Mouse (Mus musculus) right cerebral cortex, postnatal 36 days (tissue): ENCODE results near the gene Senp3.
"Not testable (repeated sequence)": the region's sequence is repeated elsewhere in the genome, so short reads cannot be mapped to it uniquely, and the experiment has no call there.

ENCODE experiments used
- DNase-seq, 2 experiments: peaks; one replicate each; pipeline ENCODE4 v3.0.0; 2022; ENCODE audit warnings: low spot score in 2 of 2, mixed read lengths in 1 of 2

Senp3 gene

DNA sequence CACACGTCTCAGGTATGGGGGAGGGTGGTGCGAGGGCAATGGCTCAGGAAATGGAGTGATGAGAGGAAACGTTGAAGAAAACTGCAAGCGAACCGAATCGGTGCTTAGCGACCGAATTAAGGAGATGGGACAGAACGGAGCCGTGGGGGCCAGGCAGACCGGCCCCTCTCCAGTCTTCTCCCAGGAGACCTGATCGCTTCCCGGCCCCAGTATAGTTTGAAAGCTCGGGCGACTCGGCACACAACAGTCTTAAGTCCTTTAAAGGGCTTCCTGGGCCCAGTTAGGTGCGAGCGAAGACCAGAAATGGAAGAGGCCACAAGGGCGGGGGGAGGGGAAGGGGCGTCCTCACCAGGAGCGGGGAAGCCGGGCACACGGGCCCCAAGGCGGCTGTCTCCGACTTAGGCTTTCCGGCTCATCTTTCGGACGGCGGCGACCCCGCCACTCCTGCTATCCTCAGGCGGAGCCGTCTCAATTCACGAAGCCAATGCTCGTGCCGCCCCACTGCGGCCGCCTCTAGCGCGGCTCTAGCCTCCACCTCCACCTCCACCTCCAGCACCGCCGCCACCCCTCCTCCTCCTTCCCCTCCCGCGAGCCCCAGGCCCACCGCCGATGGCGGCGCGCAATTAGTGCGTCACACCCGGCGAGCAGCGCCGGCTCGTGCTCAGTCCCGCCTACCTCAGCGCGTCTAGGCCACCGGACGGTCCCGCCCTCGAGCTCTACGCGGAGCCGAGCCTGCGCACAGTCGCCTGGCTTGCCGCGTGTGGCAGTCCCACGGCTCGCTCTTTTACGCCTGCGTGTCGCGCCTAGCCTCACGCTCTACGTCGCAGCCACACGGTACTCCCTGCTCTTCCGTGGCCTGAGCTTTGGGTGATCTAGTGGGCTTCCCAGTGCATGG, at the start of gene Senp3:
Senp3 (minus strand) TSS at position 771 of the 895 bp plus-strand sequence.
- peak; percentile 96 to 98 for DNase-seq

DNA sequence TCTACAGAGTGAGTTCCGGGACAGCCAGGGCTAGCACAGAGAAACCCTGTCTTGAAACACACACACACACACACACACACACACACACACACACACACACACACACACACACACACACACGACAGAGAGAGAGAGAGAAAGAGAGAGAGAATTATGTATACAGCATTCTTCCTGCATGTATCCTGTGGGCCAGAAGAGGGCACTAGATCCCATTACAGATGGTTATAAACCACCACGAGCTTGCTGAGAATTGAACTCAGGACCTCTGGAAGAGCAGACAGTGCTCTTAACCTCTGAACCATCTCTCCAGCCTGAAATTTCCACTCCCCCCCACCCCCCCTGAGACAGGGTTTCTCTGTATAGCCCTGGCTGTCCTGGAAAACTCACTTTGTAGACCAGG, 49.5 kb upstream of the Senp3 start:
- not testable (repeated sequence) for DNase-seq

DNA sequence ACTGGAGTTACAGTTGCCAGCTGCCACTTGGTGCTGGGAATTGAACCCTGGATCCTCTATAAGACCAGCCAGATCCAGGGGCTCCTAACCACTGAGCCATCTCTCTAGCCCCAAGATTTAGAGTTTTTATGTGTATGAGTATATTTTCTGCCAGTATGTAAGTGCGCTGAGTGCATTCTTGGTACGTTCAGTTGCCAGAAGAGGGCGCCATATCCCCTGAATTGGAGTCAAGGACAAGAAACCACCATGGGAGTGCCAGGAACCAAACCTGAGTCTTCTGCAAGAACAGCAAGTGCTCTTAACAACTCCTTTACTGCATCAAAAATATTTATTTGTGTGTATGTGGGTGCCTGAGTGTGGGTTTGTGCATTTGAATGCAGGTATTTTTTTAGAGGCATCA, 47.2 kb upstream of the Senp3 start:
- DNase-seq = no peak

DNA sequence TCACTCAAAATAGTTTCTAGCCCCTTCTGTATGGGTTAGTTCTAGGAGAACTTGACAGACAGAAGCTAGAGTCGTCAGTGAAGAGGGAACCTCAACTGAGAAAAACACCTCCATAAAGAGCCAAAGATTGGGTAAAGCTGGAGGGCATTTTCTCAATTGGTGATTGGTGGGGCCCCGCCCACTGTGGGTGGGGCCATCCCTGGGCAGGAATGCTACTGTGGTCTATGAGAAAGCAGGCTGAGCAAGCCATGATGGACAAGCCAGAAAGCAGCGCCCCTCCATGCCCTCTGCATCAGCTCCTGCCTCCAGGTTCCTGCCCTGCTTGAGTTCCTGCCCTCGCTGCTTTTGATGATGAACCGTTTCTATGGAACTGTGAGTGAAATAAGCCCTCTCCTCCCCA, 44.1 kb upstream of the Senp3 start:
- DNase-seq = no peak

DNA sequence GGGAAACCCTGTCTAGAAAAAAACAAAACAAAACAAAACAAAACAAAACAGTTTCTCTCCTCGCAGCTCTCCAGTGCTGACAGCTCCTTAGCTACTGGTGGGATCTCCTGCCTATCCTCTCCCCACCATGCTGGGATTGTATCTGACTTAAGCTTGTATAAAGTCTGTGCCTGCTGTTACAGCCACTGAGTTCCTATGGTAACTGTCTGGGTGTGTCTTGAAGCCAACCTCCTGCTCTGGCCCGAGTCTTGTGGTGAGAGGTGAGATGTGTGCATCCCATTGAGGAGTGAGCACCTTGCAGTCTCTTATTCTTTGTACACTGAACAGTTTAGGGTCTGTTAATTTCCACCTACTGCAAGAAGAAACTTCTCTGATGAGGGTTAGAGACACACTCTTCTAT, 41.2 kb upstream of the Senp3 start:
- DNase-seq = no peak

DNA sequence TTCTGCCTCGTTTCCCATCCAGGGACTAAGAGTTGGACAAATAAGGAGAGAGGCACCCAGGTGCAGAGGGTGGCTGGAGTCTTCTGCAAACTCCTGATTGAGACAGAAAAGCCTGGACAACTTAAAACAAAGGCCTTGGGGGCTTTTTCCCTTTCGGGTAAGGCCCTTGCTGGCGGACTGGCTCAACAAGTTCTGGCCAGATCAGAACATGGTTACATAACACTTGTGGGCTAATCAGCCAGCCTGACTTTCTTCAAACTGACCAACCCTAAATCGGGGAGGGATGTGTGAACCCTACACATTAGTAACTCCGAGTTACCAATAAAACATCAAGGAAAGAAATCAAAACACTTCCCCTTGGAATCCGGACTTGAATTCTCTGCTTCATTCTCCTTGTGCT, 39.0 kb upstream of the Senp3 start:
- DNase-seq = no peak

GRCm38 (mm10) chr11:69719423-69719822, 37.5 kb upstream of the Senp3 start:
- no peak for DNase-seq

- DNase-seq = no peak
These were observed 36.8 kb upstream of the Senp3 start for GRCm38 (mm10) chr11:69718661-69719060.

- DNase-seq = no peak
These were observed 35.1 kb upstream of the Senp3 start for GRCm38 (mm10) chr11:69716953-69717352.

- DNase-seq = no peak
These were observed 34.0 kb upstream of the Senp3 start for GRCm38 (mm10) chr11:69715929-69716328.

DNA sequence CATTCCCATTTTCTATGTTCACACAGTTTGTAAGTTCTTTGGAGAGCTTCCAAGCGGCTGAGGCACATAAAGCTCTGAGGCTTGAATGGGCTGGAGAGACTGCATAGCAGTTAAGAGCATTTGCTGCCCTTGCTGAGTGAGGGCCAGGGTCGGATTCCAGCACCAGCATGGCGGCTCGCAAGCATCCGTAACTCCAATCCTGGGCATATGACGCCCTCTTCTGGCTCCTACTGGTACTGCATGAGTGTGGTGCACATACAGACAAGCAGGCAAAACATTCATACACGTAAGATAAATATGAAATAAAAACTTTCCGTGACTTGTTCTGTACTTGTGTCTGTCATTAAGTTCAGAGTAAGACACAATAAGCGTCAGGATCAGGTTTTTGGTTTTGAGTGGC, 33.6 kb upstream of the Senp3 start:
- DNase-seq = no peak

DNA sequence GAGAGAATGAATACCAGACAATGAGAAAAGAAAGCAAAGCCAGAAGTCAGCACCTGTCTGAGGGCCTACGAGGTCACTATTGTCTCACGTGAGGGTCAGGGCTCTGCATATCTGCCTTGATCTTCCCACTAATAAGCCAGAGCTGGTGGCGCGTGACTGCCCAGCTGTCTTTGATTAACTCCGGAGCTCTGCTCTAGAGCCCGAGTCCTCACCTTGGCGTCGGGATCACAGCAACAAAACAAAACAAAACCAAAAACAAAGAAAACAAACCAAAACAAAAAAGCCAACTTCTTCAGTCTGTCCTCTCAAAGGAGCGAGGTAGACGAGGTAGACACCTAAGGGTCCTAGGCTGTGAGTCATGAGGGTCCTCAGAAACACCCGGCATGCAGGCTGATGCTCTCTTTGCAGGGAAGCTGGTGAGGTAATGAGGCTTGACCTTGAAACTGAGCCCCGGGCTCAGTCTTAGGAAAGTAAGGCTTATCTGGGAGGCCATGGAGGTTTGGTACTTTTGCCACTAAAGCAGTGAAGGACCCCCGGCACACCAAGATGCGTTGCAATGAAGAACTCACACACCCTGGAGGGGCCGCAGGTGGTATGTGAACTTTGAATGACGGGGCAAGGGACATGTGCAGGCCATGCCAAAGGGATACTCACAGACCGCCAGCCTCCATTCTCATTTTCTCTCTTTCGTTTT, 32.9 kb upstream of the Senp3 start:
- no peak for DNase-seq

DNA sequence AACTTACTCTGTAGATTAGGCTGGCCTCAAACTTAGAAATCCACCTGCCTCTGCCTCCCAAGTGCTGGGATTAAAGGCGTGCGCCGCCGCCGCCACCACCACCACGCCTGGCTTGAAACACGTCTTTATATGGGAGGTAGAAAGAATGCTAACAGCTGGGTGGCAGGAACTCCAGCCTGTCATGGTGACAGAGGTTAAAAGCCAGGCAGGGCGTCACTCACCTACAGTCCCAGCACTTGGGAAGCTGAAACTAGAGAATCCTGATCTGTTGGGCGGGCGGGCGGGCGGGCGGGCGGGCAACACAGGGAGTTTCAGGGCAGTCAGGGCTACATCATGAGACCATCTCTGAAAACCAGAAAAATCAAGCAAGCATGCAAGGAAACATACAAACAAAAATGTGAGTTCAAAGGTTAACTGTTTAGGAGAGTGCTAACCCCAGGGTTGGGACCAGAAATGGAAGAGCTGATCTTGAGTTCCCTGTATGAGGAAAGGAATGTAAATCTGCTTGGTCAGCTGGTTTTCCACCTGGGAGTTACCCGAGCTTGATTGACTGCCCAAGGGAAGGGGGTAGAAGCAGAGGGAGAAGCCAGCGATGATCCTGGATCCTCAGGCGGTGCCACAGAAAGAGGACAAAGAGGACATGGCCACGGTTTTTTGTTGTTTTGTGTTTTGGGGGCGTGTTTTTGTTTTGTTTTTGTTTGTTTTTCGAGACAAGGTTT, 31.2 kb upstream of the Senp3 start:
- DNase-seq = no peak

- DNase-seq = no peak
These were observed 29.2 kb upstream of the Senp3 start for GRCm38 (mm10) chr11:69711082-69711481.

- DNase-seq = no peak
These were observed 28.6 kb upstream of the Senp3 start for GRCm38 (mm10) chr11:69710470-69710869.

GRCm38 (mm10) chr11:69709554-69710446, 27.9 kb upstream of the Senp3 start:
- DNase-seq = no peak

DNA sequence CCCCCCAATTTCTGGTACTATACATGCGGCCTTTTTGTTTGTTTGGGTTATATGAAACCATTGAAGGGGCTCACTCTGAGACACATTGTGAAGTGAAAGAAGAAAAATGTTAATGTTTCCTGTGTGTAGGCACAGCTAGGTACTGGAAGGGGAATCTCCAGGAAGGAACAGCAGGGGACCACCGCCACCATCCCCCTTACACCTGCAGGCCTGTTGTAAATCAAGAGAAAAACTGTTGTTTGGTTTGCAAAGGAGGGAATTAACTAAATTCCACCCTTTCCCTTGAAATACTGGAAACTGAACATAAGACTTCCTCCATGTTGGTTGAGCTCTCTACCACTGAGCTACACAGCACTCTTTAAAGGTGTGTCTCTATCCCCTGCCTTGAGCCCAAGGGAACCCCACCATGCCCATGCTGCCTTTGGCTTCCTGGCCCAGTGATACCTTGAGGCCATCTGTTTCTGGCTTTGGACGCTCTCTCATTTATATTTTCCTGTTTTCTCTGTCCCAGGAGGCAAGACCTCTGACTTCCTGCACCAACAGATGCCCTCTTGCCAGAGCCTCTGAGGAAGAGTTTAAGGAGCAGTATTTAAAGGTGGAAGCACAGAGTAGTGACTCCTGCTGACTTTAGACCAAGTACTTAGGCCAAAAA, 26.9 kb upstream of the Senp3 start:
- DNase-seq = no peak

GRCm38 (mm10) chr11:69707873-69708381, 26.0 kb upstream of the Senp3 start:
- DNase-seq = no peak

GRCm38 (mm10) chr11:69707480-69707847, 25.6 kb upstream of the Senp3 start:
- DNase-seq = no peak

GRCm38 (mm10) chr11:69706775-69707479, 25.0 kb upstream of the Senp3 start:
- no peak for DNase-seq
